23 mouse cellular contexts compared by ENCODE assay signal in genomic region chr16:23289424-23289823, GRCm38 (mm10).
DNase-seq lines count a peak whose midpoint lies in the region; ATAC-seq lines count a peak whose summit lies in the region.
"Had no signal": no experiment of that assay in that cellular context is flagged by ENCODE, and none has a peak within 500 bp of the region (broad histone marks: within the 10 kb centered on the region; RNA-seq: fewer than 3 reads in every experiment).

No protein-coding gene starts in this region.

- no peaks in the 10 kb centered on the region for H3K36me3 ChIP-seq in forebrain, embryonic 11.5 days (ENCODE audit: control insufficient read depth, insufficient read depth, low read length)
- H3K36me3 ChIP-seq in forebrain, embryonic 16.5 days (ENCODE audit: control insufficient read depth, insufficient read depth) = peaks cover 4% of the 10 kb centered on the region; the same call in 1 of the 2 replicates
- H3K36me3 ChIP-seq: embryonic facial prominence, embryonic 15.5 days; forebrain, embryonic 15.5 days had no signal

- no peaks in the 10 kb centered on the region for H3K9me3 ChIP-seq in forebrain, embryonic 11.5 days (ENCODE audit: control insufficient read depth, low read length)
- H3K9me3 ChIP-seq in forebrain, embryonic 16.5 days (ENCODE audit: control insufficient read depth, low read length) = no peaks in the 10 kb centered on the region
- H3K9me3 ChIP-seq: embryonic facial prominence, embryonic 13.5 days; embryonic facial prominence, embryonic 15.5 days; forebrain, embryonic 10.5 days; forebrain, embryonic 13.5 days; forebrain, embryonic 15.5 days had no signal

- H3K9ac ChIP-seq in forebrain, embryonic 11.5 days (ENCODE audit: low read length) = no peak overlapping the region
- no peak overlapping the region for H3K9ac ChIP-seq in forebrain, embryonic 16.5 days (replicated peaks; ENCODE audit: low read depth, low read length)
- H3K9ac ChIP-seq: embryonic facial prominence, embryonic 13.5 days; embryonic facial prominence, embryonic 15.5 days; forebrain, embryonic 13.5 days; forebrain, embryonic 15.5 days had no signal

- H3K4me3 ChIP-seq in forebrain, embryonic 11.5 days (ENCODE audit: low read depth, low read length) = no peak overlapping the region
- H3K4me3 ChIP-seq in forebrain, embryonic 16.5 days (replicated peaks; ENCODE audit: low read length) = no peak overlapping the region
- H3K4me3 ChIP-seq: embryonic facial prominence, embryonic 13.5 days; embryonic facial prominence, embryonic 15.5 days; erythroblast, embryonic 14.5 days; forebrain, embryonic 10.5 days; forebrain, embryonic 13.5 days; forebrain, embryonic 15.5 days had no signal

- H3K27ac ChIP-seq in forebrain, embryonic 11.5 days (ENCODE audit: low read depth, low read length) = no peak overlapping the region
- H3K27ac ChIP-seq in forebrain, embryonic 16.5 days (ENCODE audit: low read length) = no peak overlapping the region
- H3K27ac ChIP-seq: embryonic facial prominence, embryonic 13.5 days; embryonic facial prominence, embryonic 15.5 days; forebrain, embryonic 10.5 days; forebrain, embryonic 13.5 days; forebrain, embryonic 15.5 days had no signal

- WGBS in forebrain, embryonic 11.5 days = 91% methylated on average over 6 of the region's 6 CpGs
- 94% methylated on average over 6 of the region's 6 CpGs for WGBS in forebrain, embryonic 16.5 days

- no peaks in the 10 kb centered on the region for H3K27me3 ChIP-seq in forebrain, embryonic 11.5 days (ENCODE audit: control insufficient read depth, insufficient read depth, low read length)
- H3K27me3 ChIP-seq in forebrain, embryonic 16.5 days (replicated peaks; ENCODE audit: control insufficient read depth, insufficient read depth, low read length) = no peaks in the 10 kb centered on the region
- H3K27me3 ChIP-seq: embryonic facial prominence, embryonic 13.5 days; embryonic facial prominence, embryonic 15.5 days; forebrain, embryonic 13.5 days; forebrain, embryonic 15.5 days had no signal

- H3K4me1 ChIP-seq in forebrain, embryonic 11.5 days (replicated peaks; ENCODE audit: control insufficient read depth, insufficient read depth, low read length) = no peaks in the 10 kb centered on the region
- 0 out of 2 replicates have a peak, but pooled peaks cover 4% of the 10 kb centered on the region for H3K4me1 ChIP-seq in forebrain, embryonic 16.5 days (replicated peaks; ENCODE audit: control insufficient read depth, insufficient read depth, low read length)
- H3K4me1 ChIP-seq: forebrain, embryonic 10.5 days; forebrain, embryonic 13.5 days; forebrain, embryonic 15.5 days had no signal

- peak; percentile 17 for DNase-seq in forebrain, embryonic 11.5 days (ENCODE audit: low spot score)
- DNase-seq in testis, postnatal 10 days (ENCODE audit: low spot score) = peak; percentile 20
- DNase-seq in testis, postnatal 14 days (ENCODE audit: low spot score) = no peak
- DNase-seq in naive thymus-derived CD4-positive, alpha-beta T cell, adult 2 months (ENCODE audit: low read depth) = peak; percentile 24
- DNase-seq in gastrocnemius, postnatal 10 days = no peak
- DNase-seq: adrenal gland, postnatal 10 days; adrenal gland, postnatal 25 days; B cell, adult 2 months; cerebellum, adult 11 months; cerebellum, adult 18-20 months; cerebellum, adult 8-10 months; cerebellum, adult 9-11 months; cerebellum, postnatal 14 days; cerebellum, postnatal 36 days; embryo, embryonic 11 days had no signal

- ATAC-seq in forebrain, embryonic 11.5 days (replicated peaks; ENCODE audit: low FRiP score) = no peak
- ATAC-seq in forebrain, embryonic 16.5 days = no peak
- ATAC-seq: CD4-positive, CD25-positive, alpha-beta regulatory T cell, adult 4 months; forebrain, embryonic 13.5 days; forebrain, embryonic 15.5 days had no signal

- no peak overlapping the region for H3K4me2 ChIP-seq in forebrain, embryonic 11.5 days (ENCODE audit: low read depth, low read length, severe bottlenecking)
- H3K4me2 ChIP-seq in forebrain, embryonic 16.5 days (ENCODE audit: low read length) = no peak overlapping the region
- H3K4me2 ChIP-seq: embryonic facial prominence, embryonic 13.5 days; embryonic facial prominence, embryonic 15.5 days; forebrain, embryonic 13.5 days; forebrain, embryonic 15.5 days had no signal

Comparison
In these comparisons a context has a peak if more than half of its experiments do, and no peak if none do; other contexts are left out.
1. DNase-seq: peak in forebrain, embryonic 11.5 days (single experiment), testis, postnatal 10 days (single experiment) and naive thymus-derived CD4-positive, alpha-beta T cell, adult 2 months (single experiment); none in testis, postnatal 14 days (single experiment) and gastrocnemius, postnatal 10 days (single experiment).